Mouse (Mus musculus) T-helper 17 cell (primary cell): ENCODE data around the gene Hoxa6.

Experiments used
- in situ Hi-C, 2 experiments: fragments of 300-600 bp; cut with MboI, MseI; formaldehyde crosslinking; loops; 1 replicate in 1 of 2; 2 replicates in 1 of 2; pipeline ENCODE4 v1.15.1; 2025; ENCODE audit warnings: high pct_unique_total_duplicates in 2 of 2

The Hoxa6 gene

GRCm38 (mm10) chr6:52242801-52243332 lies 34.3 kb upstream of the Hoxa6 start:
- in situ Hi-C loops = loop anchor here in 1 of 2 experiments (5.0 kb wide), 1 partner anchor 69 kb away; the partner anchor contains the start of gene Evx1

- in situ Hi-C loops = loop anchor here in 1 of 2 experiments (5.0 kb wide), 1 partner anchor 71 kb away; the partner anchor contains the start of gene Evx1
Observed at GRCm38 (mm10) chr6:52241001-52241621, 32.6 kb upstream of the Hoxa6 start.

- in situ Hi-C loops = loop anchor here in 1 of 2 experiments (5.0 kb wide), 1 partner anchor 72 kb away; the partner anchor contains the start of gene Evx1
Observed at GRCm38 (mm10) chr6:52240389-52241000, 32.0 kb upstream of the Hoxa6 start, which contains the start of gene Hoxa10. Gene Hoxa10 (minus strand): TSS chr6:52240854.

GRCm38 (mm10) chr6:52239625-52240388 lies 31.3 kb upstream of the Hoxa6 start:
- in situ Hi-C loops = loop anchor here in 1 of 2 experiments (5.0 kb wide), 1 partner anchor 72 kb away; the partner anchor contains the start of gene Evx1

DNA sequence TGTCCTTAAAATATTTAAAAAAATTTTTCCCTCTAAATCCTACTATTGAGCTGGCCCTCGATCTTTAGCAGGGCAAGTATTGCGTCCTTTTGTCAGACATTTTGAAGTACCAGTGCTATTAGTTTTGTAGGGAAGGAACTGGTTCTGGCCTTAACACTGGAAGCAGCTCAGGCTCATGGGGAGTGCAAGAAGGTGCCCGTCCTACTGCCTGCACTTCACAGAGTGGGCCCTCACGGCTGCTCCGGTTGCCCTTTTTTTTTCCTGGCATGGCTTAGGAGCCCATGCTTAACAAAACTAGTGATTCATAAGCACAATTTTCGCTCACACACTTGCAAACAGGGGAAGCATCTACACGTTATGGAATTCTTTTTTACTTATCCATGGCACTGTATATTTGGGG lies 30.5 kb upstream of the Hoxa6 start:
- in situ Hi-C loops = no loop called here

DNA sequence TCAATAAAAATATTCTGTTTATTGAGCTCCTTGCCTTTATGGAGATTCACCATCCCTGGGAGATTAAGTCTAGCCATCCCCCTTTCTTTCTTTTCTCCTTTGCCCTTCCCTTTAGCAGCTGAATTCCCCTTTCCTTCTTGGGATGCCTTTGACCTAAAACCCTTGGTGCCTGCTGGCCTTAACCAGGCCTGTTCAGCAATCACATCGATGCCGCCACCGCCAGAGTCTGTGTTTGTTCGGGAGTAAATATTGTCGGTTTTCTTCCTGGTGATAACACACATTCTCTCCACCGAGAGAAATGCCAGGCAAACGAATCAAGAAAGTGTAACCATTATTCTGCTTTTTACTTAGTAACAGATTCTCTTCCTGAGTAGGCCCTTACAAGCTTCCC lies 29.6 kb upstream of the Hoxa6 start:
- in situ Hi-C loops = no loop called here

- in situ Hi-C loops = no loop called here
Observed at GRCm38 (mm10) chr6:52237346-52238154, 29.0 kb upstream of the Hoxa6 start.

DNA sequence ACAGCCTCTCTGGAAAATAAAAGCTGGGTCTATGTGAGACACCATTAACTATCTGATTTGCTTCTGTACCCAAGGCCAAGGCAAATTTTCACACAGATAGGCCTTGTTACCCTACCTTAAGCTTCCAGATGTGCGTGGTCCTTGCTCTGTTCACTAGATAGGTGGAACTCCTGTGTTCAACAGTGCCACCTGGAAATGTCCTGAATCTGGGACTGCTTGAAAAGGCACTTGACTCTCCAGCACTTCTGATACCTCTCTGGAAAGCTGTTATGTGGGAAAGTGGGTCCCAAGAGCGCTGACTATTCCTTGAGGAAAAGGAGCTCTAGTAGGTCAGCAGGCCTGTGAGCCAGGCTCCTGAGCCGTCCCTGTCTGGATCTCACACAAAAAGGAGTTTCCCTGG lies 28.3 kb upstream of the Hoxa6 start:
- in situ Hi-C loops = no loop called here

- in situ Hi-C loops = no loop called here
Observed at GRCm38 (mm10) chr6:52235866-52236265, 27.3 kb upstream of the Hoxa6 start.

DNA sequence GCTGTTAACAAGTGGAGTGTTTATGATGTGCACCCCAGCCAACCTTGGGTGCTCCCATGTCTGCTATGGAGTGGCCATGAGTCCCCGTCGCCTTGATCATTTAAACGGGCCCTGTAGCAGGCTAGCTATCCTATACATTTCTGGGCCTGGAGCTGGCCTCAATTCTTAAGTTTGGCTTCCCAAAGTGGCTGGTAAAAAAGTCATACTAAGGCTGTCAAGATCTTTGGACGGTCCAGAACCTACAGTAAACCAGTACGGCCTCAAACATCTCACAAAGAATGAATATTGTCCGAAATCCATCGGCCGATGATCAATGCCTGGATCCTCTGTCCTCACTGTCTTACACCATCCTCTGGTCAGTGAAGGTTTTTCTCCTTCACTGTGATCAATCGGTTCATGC lies 26.7 kb upstream of the Hoxa6 start:
- in situ Hi-C loops = no loop called here

- in situ Hi-C loops = no loop called here
Observed at GRCm38 (mm10) chr6:52234428-52235140, 26.1 kb upstream of the Hoxa6 start.

DNA sequence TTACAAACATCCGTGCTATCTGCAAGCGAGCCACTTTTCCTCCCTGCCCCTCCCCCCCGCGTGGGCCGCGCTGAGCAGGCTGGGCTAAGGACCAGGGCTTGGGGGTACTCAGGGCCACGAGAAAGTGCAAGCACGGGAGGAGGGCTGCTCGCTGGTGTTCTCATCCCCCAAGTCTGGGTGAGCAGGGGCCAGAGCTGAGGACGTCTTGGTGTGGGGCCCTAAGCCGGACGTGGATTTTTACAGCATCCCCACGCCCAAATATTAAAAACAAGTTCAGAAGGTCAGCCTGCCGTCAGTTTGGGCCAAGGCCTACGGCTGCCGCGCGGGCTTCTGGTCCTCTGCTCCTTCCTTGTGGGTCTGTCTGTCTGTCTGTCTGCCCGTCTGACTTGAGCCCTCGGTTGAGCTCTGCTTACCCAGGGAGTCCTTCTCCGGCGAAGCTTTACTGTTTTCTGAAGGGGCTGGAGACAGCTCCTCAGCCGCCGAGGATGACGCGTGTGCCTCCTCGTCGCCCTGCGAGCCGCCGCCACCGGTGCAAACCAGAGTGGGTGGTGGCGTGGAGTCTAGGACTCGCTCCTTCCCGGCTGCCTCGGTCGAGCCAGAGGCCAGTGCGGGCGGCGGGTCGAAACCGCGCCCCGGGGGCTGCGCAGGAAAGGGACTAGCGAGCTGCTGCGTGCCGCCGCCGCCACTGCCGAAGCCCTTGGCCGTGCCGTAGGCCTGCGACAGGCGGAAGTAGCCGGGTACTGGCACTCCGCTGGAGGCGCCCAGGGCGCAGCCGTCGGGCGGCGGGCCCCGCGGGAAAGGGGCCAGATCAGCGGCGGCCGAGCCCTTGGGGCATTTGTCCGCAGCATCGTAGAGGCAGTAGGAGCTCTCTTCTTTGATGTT lies 25.3 kb upstream of the Hoxa6 start:
- in situ Hi-C loops = no loop called here

DNA sequence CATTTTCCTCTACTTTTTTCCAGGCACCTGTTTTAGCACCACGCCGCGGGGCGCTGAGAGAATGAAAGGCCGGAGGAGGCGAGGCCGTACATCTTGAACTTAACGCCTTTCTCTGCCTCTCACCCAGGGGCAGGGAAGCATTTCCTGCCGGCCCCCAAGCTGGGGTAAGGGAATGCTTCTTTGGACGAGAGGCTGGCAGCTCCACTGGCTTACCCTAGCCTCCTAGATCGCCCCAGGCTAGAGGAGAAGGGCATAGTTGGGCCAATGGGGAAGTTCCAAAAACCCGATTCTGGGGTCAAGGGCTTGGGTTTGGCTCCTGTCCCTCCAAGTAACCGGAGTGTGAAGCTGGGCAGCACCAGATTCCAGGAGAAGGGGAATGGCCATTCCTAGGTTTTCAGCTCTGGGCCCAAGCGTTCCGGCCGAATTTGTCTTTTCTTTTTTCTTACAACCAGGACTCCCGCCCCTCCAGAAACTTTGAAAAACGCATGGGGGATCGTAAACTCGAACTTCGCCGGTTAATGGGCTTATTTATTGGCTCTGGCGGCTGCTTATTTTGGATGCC lies 24.5 kb upstream of the Hoxa6 start:
- in situ Hi-C loops = no loop called here

GRCm38 (mm10) chr6:52232568-52232965 lies 24.0 kb upstream of the Hoxa6 start:
- in situ Hi-C loops = no loop called here

DNA sequence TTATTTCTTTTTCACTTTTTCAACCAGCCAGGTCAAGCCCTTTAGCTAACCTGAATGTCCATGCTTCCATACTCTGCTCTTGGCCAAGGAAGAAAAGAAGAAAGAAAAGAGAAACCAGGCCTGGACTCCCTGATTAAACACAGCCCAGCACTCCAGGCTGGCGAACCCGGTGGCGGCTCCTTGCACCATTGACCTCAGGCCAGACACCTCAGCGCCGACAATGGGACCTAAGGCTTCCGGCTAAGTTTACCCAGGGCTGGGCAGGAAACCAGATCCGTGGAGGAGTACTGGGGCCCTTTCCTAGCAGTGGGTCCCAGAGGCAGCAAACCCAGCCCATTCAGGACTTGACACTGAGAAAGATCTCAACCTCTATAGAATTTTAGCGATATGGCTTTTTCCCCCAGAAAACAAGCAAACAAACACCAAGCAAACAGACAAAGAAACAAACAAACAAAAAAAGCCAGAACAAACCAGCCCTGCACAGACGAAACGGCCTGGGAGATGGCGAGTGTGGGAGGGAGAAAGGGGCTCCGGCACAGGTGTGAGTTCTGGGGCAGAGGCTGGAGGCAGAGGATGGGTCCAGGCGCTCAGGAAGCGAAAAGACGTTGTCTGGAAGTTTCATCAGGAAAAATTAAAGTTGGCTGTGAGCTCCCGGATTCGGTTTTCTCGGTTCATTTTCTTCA lies 23.5 kb upstream of the Hoxa6 start:
- in situ Hi-C loops = no loop called here

- in situ Hi-C loops = no loop called here
Observed at GRCm38 (mm10) chr6:52230516-52231165, 22.1 kb upstream of the Hoxa6 start, which contains the start of gene Hoxa9. Gene Hoxa9 (minus strand): TSS chr6:52231089.

DNA sequence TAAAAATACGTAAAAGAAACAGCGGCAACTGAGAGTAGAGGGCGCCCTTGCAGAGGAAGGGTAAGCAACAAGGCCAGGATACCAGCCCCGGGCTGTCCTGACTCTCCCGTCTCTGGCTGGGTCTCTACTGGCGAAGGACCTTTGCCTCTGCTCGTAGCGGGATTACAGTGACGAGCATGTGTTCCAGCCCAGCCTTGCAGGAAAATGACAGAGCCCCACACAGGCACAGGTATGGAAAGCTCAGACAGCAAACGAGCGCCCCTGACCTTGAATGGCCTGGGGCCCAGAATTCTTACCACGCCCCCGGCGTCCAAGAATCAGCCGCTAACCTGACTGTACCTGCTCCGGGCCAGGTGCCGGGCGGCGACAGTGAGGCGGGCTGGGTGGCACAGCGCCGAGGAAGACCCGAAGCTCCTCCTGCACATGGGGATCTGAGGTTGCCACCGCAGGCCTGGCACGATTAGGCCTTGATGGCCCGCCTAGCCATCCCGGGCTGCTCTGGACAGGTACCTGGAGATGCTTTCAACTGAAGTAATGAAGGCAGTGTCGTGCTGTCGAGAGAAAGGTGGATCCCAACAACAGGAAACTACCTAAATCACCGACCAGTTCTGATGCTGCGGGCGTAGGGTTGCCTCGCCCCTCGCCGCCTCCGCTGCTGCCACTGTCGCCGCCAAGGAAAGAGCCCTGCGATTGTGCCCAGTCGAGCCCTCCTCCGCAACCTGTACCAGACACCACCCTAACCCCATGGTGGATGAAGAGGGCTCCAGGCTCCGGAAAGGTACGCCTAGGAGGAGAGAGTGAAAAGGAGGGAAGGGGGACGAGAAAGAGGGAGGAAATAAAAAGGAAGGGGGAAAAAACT lies 21.3 kb upstream of the Hoxa6 start:
- in situ Hi-C loops = loop anchor here (10.0 kb wide), 6 partner anchors 385 to 1055 kb away; no protein-coding TSS in a partner anchor
